Mouse (Mus musculus): Measurements from ENCODE around the gene Slc27a4. TPM values are rescaled to one million over a fixed set of nuclear protein-coding genes. Genes with fewer than 3 reads are reported as not detected.

Gene Slc27a4
- polyA plus RNA-seq, 1 experiment = 26.8 TPM

DNA sequence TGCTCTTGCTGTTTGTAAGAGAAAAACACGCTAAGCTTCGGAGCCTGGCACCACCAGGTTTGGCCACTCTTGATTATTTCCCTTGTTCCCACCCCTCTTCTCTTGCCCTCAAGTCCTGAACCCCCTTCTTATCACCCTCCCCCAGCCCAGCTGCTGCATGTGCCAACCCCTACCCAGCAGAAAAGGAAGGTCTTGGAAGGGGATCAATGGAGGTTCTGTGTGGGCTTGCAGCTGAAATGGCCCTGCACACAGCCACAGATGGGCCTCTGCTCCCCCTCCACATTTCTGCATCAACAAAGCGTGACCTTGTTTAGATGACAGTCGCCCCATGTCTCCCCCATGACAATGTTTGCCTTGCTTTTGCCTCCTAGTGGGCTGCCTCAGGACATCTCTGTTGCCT is 28.7 kb downstream of the Slc27a4 start:
- H3K36me3 ChIP-seq (ENCODE audit: control insufficient read depth, insufficient read depth) = no peaks in the 10 kb centered on the region
- TF ChIP-seq CEBPB (IDR thresholded peaks at IDR 0.05; ENCODE audit: insufficient read depth, poor library complexity, severe bottlenecking) (no peak), TCF3 (IDR thresholded peaks at IDR 0.05; ENCODE audit: insufficient read length, low read depth) (no peak), E2F4 (IDR thresholded peaks at IDR 0.05; ENCODE audit: insufficient read depth) (no peak), TCF12 (IDR thresholded peaks at IDR 0.05; ENCODE audit: insufficient read depth, poor library complexity, severe bottlenecking) (no peak), MAX (IDR thresholded peaks at IDR 0.05; ENCODE audit: low read depth) (no peak), MYOD1 (IDR thresholded peaks at IDR 0.05; ENCODE audit: control insufficient read depth in 1 of 3, insufficient read length in 2 of 3, low read depth in 2 of 3) (no peak), USF1 (IDR thresholded peaks at IDR 0.05; ENCODE audit: low read depth) (no peak), SRF (IDR thresholded peaks at IDR 0.05; ENCODE audit: control insufficient read depth, insufficient read length, low read depth) (no peak), REST (IDR thresholded peaks at IDR 0.05; ENCODE audit: insufficient read depth, insufficient read length) (no peak), POLR2A (IDR thresholded peaks at IDR 0.05; ENCODE audit: insufficient read length, low read depth) (no peak), POLR2AphosphoS2 (IDR thresholded peaks at IDR 0.05; ENCODE audit: insufficient read length, low read depth) (no peak), MYOG (IDR thresholded peaks at IDR 0.05; ENCODE audit: control insufficient read depth in 1 of 3, insufficient read depth in 1 of 3, insufficient read length in 2 of 3, low read depth in 2 of 3) (no peak)
- no peak overlapping the region for H3K4me3 ChIP-seq
- no peaks in the 10 kb centered on the region for H3K27me3 ChIP-seq (ENCODE audit: control insufficient read depth, insufficient read depth, insufficient read length)
- peaks cover 43% of the 10 kb centered on the region for H3K79me2 ChIP-seq (ENCODE audit: control insufficient read depth, insufficient read depth)
- no peak overlapping the region for H3ac ChIP-seq (ENCODE audit: control insufficient read depth, insufficient read length)
- H3K4me2 ChIP-seq (ENCODE audit: low read depth) = no peak overlapping the region

- H3K4me3 ChIP-seq = no peak overlapping the region
- H3ac ChIP-seq (ENCODE audit: control insufficient read depth, insufficient read length) = no peak overlapping the region
- H3K4me2 ChIP-seq (ENCODE audit: low read depth) = no peak overlapping the region
- H3K27me3 ChIP-seq (ENCODE audit: control insufficient read depth, insufficient read depth, insufficient read length) = no peaks in the 10 kb centered on the region
- no peaks in the 10 kb centered on the region for H3K36me3 ChIP-seq (ENCODE audit: control insufficient read depth, insufficient read depth)
- TF ChIP-seq MAX (IDR thresholded peaks at IDR 0.05; ENCODE audit: low read depth) (no peak), POLR2A (IDR thresholded peaks at IDR 0.05; ENCODE audit: insufficient read length, low read depth) (no peak), CEBPB (IDR thresholded peaks at IDR 0.05; ENCODE audit: insufficient read depth, poor library complexity, severe bottlenecking) (no peak), REST (IDR thresholded peaks at IDR 0.05; ENCODE audit: insufficient read depth, insufficient read length) (no peak), USF1 (IDR thresholded peaks at IDR 0.05; ENCODE audit: low read depth) (no peak), MYOD1 (IDR thresholded peaks at IDR 0.05; ENCODE audit: control insufficient read depth in 1 of 3, insufficient read length in 2 of 3, low read depth in 2 of 3) (no peak), MYOG (IDR thresholded peaks at IDR 0.05; ENCODE audit: control insufficient read depth in 1 of 3, insufficient read depth in 1 of 3, insufficient read length in 2 of 3, low read depth in 2 of 3) (no peak), POLR2AphosphoS2 (IDR thresholded peaks at IDR 0.05; ENCODE audit: insufficient read length, low read depth) (no peak), E2F4 (IDR thresholded peaks at IDR 0.05; ENCODE audit: insufficient read depth) (no peak), SRF (IDR thresholded peaks at IDR 0.05; ENCODE audit: control insufficient read depth, insufficient read length, low read depth) (no peak), TCF3 (IDR thresholded peaks at IDR 0.05; ENCODE audit: insufficient read length, low read depth) (no peak), TCF12 (IDR thresholded peaks at IDR 0.05; ENCODE audit: insufficient read depth, poor library complexity, severe bottlenecking) (no peak)
- peaks cover 28% of the 10 kb centered on the region for H3K79me2 ChIP-seq (ENCODE audit: control insufficient read depth, insufficient read depth)
Observed at GRCm38 (mm10) chr2:29833796-29834195, 31.4 kb downstream of the Slc27a4 start.

GRCm38 (mm10) chr2:29835391-29835899 is 33.0 kb downstream of the Slc27a4 start:
- Histone ChIP-seq H3K79me2 (ENCODE audit: control insufficient read depth, insufficient read depth) (peaks cover 12% of the 10 kb centered on the region), H3K27me3 (ENCODE audit: control insufficient read depth, insufficient read depth, insufficient read length) (no peaks in the 10 kb centered on the region), H3K36me3 (ENCODE audit: control insufficient read depth, insufficient read depth) (no peaks in the 10 kb centered on the region), H3K4me3 (no peak overlapping the region), H3K4me2 (ENCODE audit: low read depth) (no peak overlapping the region), H3ac (ENCODE audit: control insufficient read depth, insufficient read length) (no peak overlapping the region)
- no peak for TF ChIP-seq MYOG (IDR thresholded peaks at IDR 0.05; ENCODE audit: control insufficient read depth in 1 of 3, insufficient read depth in 1 of 3, insufficient read length in 2 of 3, low read depth in 2 of 3)
- no peak for TF ChIP-seq POLR2AphosphoS2 (IDR thresholded peaks at IDR 0.05; ENCODE audit: insufficient read length, low read depth)
- TF ChIP-seq E2F4 (IDR thresholded peaks at IDR 0.05; ENCODE audit: insufficient read depth) = no peak
- TF ChIP-seq CEBPB (IDR thresholded peaks at IDR 0.05; ENCODE audit: insufficient read depth, poor library complexity, severe bottlenecking) = no peak
- TF ChIP-seq MYOD1 (IDR thresholded peaks at IDR 0.05; ENCODE audit: control insufficient read depth in 1 of 3, insufficient read length in 2 of 3, low read depth in 2 of 3) = no peak
- TF ChIP-seq POLR2A (IDR thresholded peaks at IDR 0.05; ENCODE audit: insufficient read length, low read depth) = no peak
- TF ChIP-seq TCF12 (IDR thresholded peaks at IDR 0.05; ENCODE audit: insufficient read depth, poor library complexity, severe bottlenecking) = no peak
- TF ChIP-seq SRF (IDR thresholded peaks at IDR 0.05; ENCODE audit: control insufficient read depth, insufficient read length, low read depth) = no peak
- TF ChIP-seq USF1 (IDR thresholded peaks at IDR 0.05; ENCODE audit: low read depth) = no peak
- TF ChIP-seq TCF3 (IDR thresholded peaks at IDR 0.05; ENCODE audit: insufficient read length, low read depth) = no peak
- no peak for TF ChIP-seq REST (IDR thresholded peaks at IDR 0.05; ENCODE audit: insufficient read depth, insufficient read length)
- TF ChIP-seq MAX (IDR thresholded peaks at IDR 0.05; ENCODE audit: low read depth) = no peak

GRCm38 (mm10) chr2:29839460-29839859 is 37.0 kb downstream of the Slc27a4 start:
- no peaks in the 10 kb centered on the region for H3K36me3 ChIP-seq (ENCODE audit: control insufficient read depth, insufficient read depth)
- H3K4me2 ChIP-seq (ENCODE audit: low read depth) = no peak overlapping the region
- H3K4me3 ChIP-seq = no peak overlapping the region
- no peak for TF ChIP-seq TCF3 (IDR thresholded peaks at IDR 0.05; ENCODE audit: insufficient read length, low read depth)
- no peak for TF ChIP-seq TCF12 (IDR thresholded peaks at IDR 0.05; ENCODE audit: insufficient read depth, poor library complexity, severe bottlenecking)
- TF ChIP-seq CEBPB (IDR thresholded peaks at IDR 0.05; ENCODE audit: insufficient read depth, poor library complexity, severe bottlenecking) = no peak
- no peak for TF ChIP-seq MAX (IDR thresholded peaks at IDR 0.05; ENCODE audit: low read depth)
- no peak for TF ChIP-seq POLR2A (IDR thresholded peaks at IDR 0.05; ENCODE audit: insufficient read length, low read depth)
- TF ChIP-seq SRF (IDR thresholded peaks at IDR 0.05; ENCODE audit: control insufficient read depth, insufficient read length, low read depth) = no peak
- TF ChIP-seq MYOG (IDR thresholded peaks at IDR 0.05; ENCODE audit: control insufficient read depth in 1 of 3, insufficient read depth in 1 of 3, insufficient read length in 2 of 3, low read depth in 2 of 3) = no peak
- TF ChIP-seq REST (IDR thresholded peaks at IDR 0.05; ENCODE audit: insufficient read depth, insufficient read length) = no peak
- no peak for TF ChIP-seq USF1 (IDR thresholded peaks at IDR 0.05; ENCODE audit: low read depth)
- TF ChIP-seq MYOD1 (IDR thresholded peaks at IDR 0.05; ENCODE audit: control insufficient read depth in 1 of 3, insufficient read length in 2 of 3, low read depth in 2 of 3) = no peak
- TF ChIP-seq E2F4 (IDR thresholded peaks at IDR 0.05; ENCODE audit: insufficient read depth) = no peak
- TF ChIP-seq POLR2AphosphoS2 (IDR thresholded peaks at IDR 0.05; ENCODE audit: insufficient read length, low read depth) = no peak
- H3K27me3 ChIP-seq (ENCODE audit: control insufficient read depth, insufficient read depth, insufficient read length) = no peaks in the 10 kb centered on the region
- no peak overlapping the region for H3ac ChIP-seq (ENCODE audit: control insufficient read depth, insufficient read length)
- no peaks in the 10 kb centered on the region for H3K79me2 ChIP-seq (ENCODE audit: control insufficient read depth, insufficient read depth)

All from myocyte (in vitro differentiated cells).